Mouse (Mus musculus): ENCODE measurements around the gene Cry2.
"Not testable (repeated sequence)": the region's sequence is repeated elsewhere in the genome, so short reads cannot be mapped to it uniquely, and the experiment has no call there.

Gene Cry2

GRCm38 (mm10) chr2:92422388-92423135, 11.3 kb downstream of the Cry2 start:
- DNase-seq (ENCODE audit: low spot score) = no peak

GRCm38 (mm10) chr2:92421723-92422387, 12.0 kb downstream of the Cry2 start:
- no peak for DNase-seq (ENCODE audit: low spot score)

DNA sequence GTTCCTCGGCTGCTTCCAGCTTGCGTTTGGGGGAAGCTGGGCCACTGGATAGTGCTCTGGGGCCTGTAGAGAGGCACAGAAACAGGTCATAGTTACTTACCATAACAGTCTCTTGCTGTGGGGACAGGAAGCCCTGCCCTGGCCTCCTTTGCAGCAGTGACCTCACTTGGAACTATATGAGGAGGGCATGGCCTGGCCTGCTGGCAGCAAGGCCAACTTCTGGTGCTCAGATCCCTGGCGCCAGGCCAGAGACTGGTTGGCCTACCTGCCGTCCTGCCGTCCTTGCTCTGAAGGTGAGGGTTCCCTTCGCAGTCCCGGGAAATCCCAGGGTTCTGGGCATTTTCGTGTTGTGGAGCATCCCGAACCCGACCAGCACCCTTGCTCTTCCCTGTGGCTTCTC, 22.1 kb downstream of the Cry2 start:
- DNase-seq (ENCODE audit: low spot score) = no peak

- DNase-seq (ENCODE audit: low spot score) = no peak
These were observed 25.4 kb downstream of the Cry2 start for GRCm38 (mm10) chr2:92408309-92409045.

GRCm38 (mm10) chr2:92405687-92406086, 28.2 kb downstream of the Cry2 start:
- no peak for DNase-seq (ENCODE audit: low spot score)

GRCm38 (mm10) chr2:92404737-92405136, 29.1 kb downstream of the Cry2 start:
- DNase-seq (ENCODE audit: low spot score) = no peak

DNA sequence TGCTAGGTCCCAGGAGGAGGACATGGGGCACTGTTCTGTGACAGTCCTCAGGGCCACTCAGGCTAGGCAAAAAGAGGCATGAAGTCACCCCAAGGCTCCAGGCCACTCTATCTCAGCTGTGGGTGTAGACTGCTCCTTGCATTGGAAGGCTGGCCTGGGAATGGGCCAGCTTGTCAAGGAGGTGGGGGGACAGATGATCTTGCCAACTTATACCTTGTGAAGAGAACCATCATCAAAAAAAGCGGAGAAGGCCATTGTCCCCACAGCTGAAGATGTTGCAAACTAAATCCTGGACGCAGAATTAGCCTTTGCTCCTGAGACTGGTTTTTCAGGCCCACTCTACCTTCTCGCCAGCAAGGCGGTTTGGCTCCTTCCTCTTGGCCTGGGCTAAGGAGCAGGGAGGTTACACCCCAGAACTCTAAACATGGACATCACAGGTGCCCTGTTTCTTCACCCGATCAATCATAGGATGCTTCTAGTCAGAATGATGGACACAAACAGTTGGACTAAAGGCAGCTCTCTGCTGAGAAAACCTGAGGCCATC, 30.0 kb downstream of the Cry2 start:
- no peak for DNase-seq (ENCODE audit: low spot score)

- DNase-seq (ENCODE audit: low spot score) = no peak
These were observed 31.1 kb downstream of the Cry2 start for GRCm38 (mm10) chr2:92402591-92403326.

DNA sequence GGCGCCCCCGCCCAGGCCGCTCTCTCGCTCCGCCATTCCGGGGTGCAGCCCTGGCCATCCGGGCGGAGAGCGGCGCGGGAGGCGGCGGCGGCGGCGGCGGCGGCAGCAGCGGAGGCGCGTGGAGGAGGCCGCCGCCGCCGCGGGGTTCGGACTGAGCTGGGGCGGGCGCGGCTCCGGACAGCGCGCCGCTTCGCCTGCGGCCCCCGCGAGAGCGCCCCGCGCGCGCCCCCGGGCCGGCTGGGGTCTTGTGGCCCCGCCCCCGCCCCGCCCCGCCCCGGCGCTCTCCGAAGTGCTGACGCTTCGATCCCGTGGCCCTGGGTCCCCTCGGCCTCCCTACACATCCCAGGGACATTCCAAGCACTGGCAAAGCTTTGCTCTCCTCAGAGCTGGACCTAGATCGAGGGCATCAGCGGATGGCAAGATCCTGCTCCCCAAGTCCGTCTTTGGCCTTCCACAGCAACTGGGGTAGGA, 32.7 kb downstream of the Cry2 start, which contains the start of gene Mapk8ip1:
Gene Mapk8ip1, minus strand, starts transcription at position 173 of the 471 bp plus-strand sequence.
- DNase-seq (ENCODE audit: low spot score) = no peak

DNA sequence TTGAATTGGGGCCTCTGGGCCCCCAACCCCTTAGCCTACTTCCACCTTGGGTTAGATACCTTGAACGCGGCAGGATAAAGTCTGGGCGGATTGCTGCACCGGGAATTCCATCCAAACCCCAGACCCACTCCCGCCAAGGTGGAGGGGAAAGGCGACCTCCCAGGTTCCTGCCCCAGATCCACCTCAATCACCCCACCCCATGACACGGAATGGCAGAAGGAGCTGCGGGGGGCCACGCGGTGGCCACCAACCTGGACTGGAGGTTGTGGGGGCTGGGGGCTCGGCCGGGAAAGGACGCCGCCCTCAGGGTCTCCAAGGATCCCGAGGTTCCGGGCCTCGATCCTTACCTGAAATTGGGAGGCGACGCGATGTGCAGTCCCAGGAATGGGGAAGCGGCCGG, 33.2 kb downstream of the Cry2 start:
- no peak for DNase-seq (ENCODE audit: low spot score)

GRCm38 (mm10) chr2:92399877-92400276, 34.0 kb downstream of the Cry2 start:
- DNase-seq (ENCODE audit: low spot score) = not testable (repeated sequence)

- no peak for DNase-seq (ENCODE audit: low spot score)
These were observed 36.4 kb downstream of the Cry2 start for GRCm38 (mm10) chr2:92397436-92397835.

DNA sequence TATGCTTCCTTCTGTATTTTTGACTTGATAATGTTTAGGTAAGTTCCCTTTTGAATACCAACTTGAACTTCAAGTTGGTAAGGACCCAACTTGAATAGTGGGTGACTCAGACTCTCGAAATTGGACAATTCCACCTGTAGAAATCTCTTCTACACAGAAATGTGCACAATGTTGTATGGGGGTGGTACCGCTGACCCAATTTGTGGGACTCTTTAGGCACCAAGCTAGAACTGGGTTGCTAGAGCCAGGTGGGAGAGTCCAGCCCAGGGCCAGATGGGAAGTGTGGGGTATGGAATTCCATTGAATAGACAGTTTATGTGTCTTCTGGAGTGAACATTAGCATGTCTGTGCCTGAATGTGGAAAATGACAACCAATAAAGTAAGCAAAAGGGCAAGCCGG, 38.3 kb downstream of the Cry2 start:
- DNase-seq (ENCODE audit: low spot score) = no peak

GRCm38 (mm10) chr2:92392318-92393264, 41.3 kb downstream of the Cry2 start:
- no peak for DNase-seq (ENCODE audit: low spot score)

DNA sequence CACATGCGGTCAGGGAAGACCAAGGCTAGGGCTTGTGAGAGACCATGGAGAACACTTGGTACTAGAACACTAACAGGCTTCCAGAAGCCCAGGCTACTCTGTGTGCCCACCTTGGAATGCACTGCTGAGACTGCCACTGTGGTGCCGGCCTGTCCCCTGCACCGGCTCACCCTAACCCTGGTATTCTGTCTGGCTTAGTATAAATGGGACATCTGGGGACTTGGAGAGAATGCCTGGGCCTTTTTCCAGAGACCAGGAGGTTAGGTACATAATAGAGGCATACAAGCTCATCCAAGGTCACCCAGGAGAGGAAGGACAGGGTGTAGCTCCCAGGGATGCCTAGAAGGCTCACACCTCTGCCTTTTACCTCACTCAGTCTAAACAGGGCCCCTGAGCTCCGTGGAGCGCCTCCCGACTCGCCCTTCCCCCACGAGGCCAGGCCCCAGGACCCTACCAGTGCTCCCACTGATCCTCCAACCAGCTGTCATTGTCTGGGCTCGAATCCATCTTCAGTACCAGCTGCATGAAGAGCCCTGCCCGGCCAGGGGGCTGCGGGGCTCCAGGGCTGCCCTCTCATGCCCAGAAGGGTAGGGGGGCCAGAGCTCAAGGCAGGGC, 42.0 kb downstream of the Cry2 start:
- no peak for DNase-seq (ENCODE audit: low spot score)

DNA sequence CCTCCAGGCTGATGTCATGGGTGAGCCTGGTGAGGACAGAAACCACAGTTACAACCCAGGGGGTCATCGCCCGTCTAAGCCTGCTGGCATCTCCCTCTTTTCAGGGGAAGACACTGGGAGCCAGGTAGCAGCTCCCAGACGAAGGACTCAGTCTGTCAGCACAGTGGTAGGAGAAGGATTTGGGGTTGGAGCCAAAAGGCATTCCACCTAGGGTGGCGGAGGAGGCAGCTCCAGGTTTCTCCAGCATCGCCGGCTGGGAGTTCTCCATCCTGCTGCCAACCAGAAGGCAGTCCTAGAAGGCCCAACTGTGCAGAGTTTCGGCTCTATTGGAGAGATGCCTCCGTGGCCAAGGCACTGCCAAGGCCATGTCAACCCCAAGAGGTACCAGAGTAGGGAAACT, 42.7 kb downstream of the Cry2 start:
- DNase-seq (ENCODE audit: low spot score) = no peak

- DNase-seq (ENCODE audit: low spot score) = peak; percentile 61
These were observed 43.5 kb downstream of the Cry2 start for GRCm38 (mm10) chr2:92390206-92390930.

GRCm38 (mm10) chr2:92389645-92390044, 44.2 kb downstream of the Cry2 start:
- DNase-seq (ENCODE audit: low spot score) = no peak

DNA sequence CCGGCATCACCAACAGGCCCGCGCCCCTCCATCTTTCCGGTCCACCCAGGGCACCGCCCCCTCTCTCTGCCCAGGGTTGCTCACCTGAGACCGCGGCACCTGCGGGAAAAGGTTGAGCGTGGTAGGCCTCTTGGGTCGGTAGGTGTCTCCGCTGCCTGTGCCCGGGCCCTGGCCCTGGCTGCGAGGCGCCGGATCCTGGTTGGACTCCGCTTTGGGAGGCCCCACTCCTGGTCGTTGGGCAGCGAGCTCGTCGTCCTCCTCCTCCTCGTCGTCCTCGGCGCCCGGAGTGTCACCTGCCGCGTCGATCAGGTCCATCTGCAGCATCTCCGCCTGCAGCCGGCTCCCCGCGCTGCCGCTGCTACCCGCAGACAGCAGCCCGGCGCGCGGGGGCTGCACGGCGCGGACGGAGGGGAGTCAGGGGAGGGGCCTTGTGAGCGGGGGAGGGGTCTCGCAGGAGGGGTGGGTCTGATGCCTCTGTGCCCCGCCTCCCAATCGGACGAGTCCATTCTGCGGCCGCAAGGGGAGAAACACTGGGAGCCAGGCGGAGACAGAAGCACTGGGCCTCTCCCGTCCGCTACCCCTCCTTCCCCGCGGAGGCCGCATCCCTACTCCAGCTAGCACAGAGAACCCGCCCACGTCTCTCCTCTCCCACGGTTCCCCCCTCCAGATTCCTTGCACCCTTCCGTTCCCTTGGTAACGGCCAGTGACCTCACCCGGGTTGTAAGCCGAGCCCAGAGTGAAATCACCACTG, 44.8 kb downstream of the Cry2 start:
- peak; percentile 80 for DNase-seq (ENCODE audit: low spot score)
